Mouse (Mus musculus): Measurements from ENCODE around the gene Rhot1. TPM values are rescaled to one million over a fixed set of nuclear protein-coding genes. Genes with fewer than 3 reads are reported as not detected.

Rhot1 gene
- polyA plus RNA-seq, 1 experiment: 40.7 TPM

DNA sequence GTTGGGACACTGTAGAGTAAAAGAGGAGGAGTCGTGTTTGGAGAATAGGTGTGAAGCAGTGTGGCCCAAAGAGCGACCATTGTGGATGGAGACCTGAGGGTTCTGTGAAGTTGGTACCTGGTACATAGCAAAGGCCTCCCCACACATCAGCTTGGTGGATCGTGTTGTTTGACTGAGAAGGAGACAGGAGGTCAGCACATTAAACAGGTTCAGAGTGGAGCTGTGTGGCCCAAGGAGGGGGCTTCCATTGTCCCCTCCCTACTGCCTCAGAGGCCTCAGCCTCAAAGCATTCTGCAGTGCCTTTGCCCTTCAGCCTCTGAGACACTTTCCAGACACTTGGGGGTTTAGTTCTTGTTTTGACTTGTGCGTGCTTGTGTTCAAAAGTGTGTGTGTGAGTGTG, 105.1 kb downstream of the Rhot1 start:
- H3K27ac ChIP-seq (replicated peaks; ENCODE audit: low read depth, low read length): no peak overlapping the region
- no peaks in the 10 kb centered on the region for H3K4me1 ChIP-seq (ENCODE audit: control insufficient read depth, insufficient read depth, insufficient read length, low read length)
- no peak overlapping the region for H3K4me3 ChIP-seq (ENCODE audit: insufficient read depth, low read depth, low read length)

GRCm38 (mm10) chr11:80315743-80316639, 107.2 kb downstream of the Rhot1 start:
- H3K4me3 ChIP-seq (ENCODE audit: insufficient read depth, low read depth, low read length): no peak overlapping the region
- H3K27ac ChIP-seq (replicated peaks; ENCODE audit: low read depth, low read length): no peak overlapping the region
- H3K4me1 ChIP-seq (ENCODE audit: control insufficient read depth, insufficient read depth, insufficient read length, low read length): no peaks in the 10 kb centered on the region

Other genes with a start within 250 kb of the Rhot1 start
- gene Utp6, start 246.6 kb upstream of the Rhot1 start, polyA plus RNA-seq (2012; ENCODE audit: insufficient read depth, insufficient read length, missing spikeins): 21.2 and 27.0 TPM in 2 replicates
- 15.0 and 20.6 TPM in 2 replicates for gene Suz12, start 215.9 kb upstream of the Rhot1 start, polyA plus RNA-seq (2012; ENCODE audit: insufficient read depth, insufficient read length, missing spikeins)
- gene Crlf3, start 128.0 kb upstream of the Rhot1 start, polyA plus RNA-seq (2012; ENCODE audit: insufficient read depth, insufficient read length, missing spikeins): 10.1 and 10.6 TPM in 2 replicates
- gene Atad5, start 119.6 kb upstream of the Rhot1 start, polyA plus RNA-seq (2012; ENCODE audit: insufficient read depth, insufficient read length, missing spikeins): 0.75 and 0.79 TPM in 2 replicates
- gene Tefm, start 66.8 kb upstream of the Rhot1 start, polyA plus RNA-seq (2012; ENCODE audit: insufficient read depth, insufficient read length, missing spikeins): 35.2 and 39.9 TPM in 2 replicates
- 2.9 and 5.8 TPM in 2 replicates for gene Adap2, start 54.9 kb upstream of the Rhot1 start, polyA plus RNA-seq (2012; ENCODE audit: insufficient read depth, insufficient read length, missing spikeins)
- gene Rnf135, start 25.2 kb upstream of the Rhot1 start, polyA plus RNA-seq (2012; ENCODE audit: insufficient read depth, insufficient read length, missing spikeins): 4.2 and 4.3 TPM in 2 replicates
- 0.28 and 1.5 TPM in 2 replicates for gene Rhbdl3, start 91.9 kb downstream of the Rhot1 start, polyA plus RNA-seq (2012; ENCODE audit: insufficient read depth, insufficient read length, missing spikeins)
- 18.2 and 19.7 TPM in 2 replicates for gene 5730455P16Rik, start 169.0 kb downstream of the Rhot1 start, polyA plus RNA-seq (2012; ENCODE audit: insufficient read depth, insufficient read length, missing spikeins)
- 52.9 and 109 TPM in 2 replicates for gene Zfp207, start 174.3 kb downstream of the Rhot1 start, polyA plus RNA-seq (2012; ENCODE audit: insufficient read depth, insufficient read length, missing spikeins)
- gene Psmd11, start 219.6 kb downstream of the Rhot1 start, polyA plus RNA-seq (2012; ENCODE audit: insufficient read depth, insufficient read length, missing spikeins): 103 and 110 TPM in 2 replicates

All from brown adipose tissue, adult 24 weeks (tissue).